Mouse (Mus musculus): Measurements from ENCODE around the gene Wdr74. TPM values are rescaled to one million over a fixed set of nuclear protein-coding genes. Genes with fewer than 3 reads are reported as not detected.

Gene Wdr74
- polyA plus RNA-seq, 1 experiment from 2014 or later = 73.3 TPM

DNA sequence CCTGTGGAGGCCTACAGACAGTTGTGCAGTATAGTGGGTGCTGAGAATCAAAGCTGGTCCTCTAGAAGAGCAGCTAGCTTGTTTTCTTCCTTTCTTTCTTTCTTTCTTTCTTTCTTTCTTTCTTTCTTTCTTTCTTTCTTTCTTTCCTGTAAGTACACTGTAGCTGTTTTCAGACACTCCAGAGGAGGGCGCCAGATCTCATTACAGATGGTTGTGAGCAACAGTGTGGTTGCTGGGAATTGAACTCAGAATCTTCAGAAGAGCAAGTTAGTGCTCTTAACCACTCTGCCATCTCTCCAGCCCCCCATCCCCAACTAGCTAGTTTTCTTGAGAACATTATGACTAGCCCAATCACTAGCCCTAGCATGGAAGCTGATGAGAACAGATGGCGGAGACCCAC, 25.1 kb downstream of the Wdr74 start:
- 80% methylated on average over 2 of the region's 2 CpGs for WGBS
- Histone ChIP-seq H3K9ac (no peak overlapping the region), H3K9me3 (replicated peaks) (no peaks in the 10 kb centered on the region; the same call in 1 of the 2 replicates), H3K27ac (no peak overlapping the region), H3K36me3 (peaks cover 36% of the 10 kb centered on the region), H3K4me1 (peaks cover 23% of the 10 kb centered on the region), H3K4me2 (replicated peaks) (no peak overlapping the region), H3K4me3 (no peak overlapping the region), H3K27me3 (no peaks in the 10 kb centered on the region)
- ATAC-seq (ENCODE audit: low FRiP score) = no peak

DNA sequence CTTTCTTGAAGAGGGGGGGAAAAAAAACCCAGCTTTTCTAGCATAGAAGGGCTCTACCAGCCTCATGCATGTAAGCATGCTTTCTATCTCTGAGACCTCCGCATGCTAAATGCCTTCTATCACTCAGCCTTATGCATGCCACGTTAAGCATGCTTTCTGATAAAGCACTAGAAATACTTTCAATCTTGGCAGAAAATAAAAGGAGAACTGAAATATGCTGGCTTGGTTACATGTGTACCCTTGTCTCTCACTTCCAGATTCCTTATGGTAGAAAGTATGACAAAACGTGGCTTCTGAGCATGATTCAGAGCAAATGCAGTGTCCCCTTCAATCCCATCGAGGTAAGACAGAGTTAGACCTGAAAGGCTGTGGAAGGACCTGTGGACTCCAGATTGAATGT, 27.6 kb downstream of the Wdr74 start:
- Histone ChIP-seq H3K4me1 (peaks cover 8% of the 10 kb centered on the region), H3K27me3 (no peaks in the 10 kb centered on the region), H3K27ac (no peak overlapping the region), H3K4me2 (replicated peaks) (no peak overlapping the region), H3K36me3 (peaks cover 61% of the 10 kb centered on the region), H3K9ac (no peak overlapping the region), H3K4me3 (no peak overlapping the region), H3K9me3 (replicated peaks) (no peaks in the 10 kb centered on the region; the same call in 1 of the 2 replicates)
- no peak for ATAC-seq (ENCODE audit: low FRiP score)
- WGBS = 90% methylated on average over 4 of the region's 4 CpGs

DNA sequence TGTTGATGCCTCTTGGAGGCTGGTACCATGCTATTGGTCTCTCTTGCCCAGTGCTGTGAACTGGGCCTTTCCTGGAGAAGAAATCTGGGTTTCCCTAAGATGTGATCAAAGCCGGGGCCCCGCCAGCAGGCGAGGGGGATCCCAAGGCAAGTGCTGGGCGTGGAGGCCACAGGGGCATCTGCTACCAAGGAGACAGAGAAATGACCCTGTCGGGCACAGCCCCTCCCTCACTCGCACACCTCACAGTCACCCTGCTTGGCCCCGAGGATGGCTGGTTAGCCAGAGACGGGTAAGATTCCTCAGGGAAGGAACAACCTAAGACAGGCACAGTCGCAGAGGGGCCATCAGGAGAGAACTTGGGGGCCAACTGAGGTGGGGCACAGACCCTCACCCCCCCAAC, 29.9 kb downstream of the Wdr74 start:
- no peak overlapping the region for H3K9ac ChIP-seq
- peaks cover 83% of the 10 kb centered on the region for H3K36me3 ChIP-seq
- no peak overlapping the region for H3K27ac ChIP-seq
- peaks cover 4% of the 10 kb centered on the region; the same call in 1 of the 2 replicates for H3K4me1 ChIP-seq
- H3K27me3 ChIP-seq = no peaks in the 10 kb centered on the region
- H3K9me3 ChIP-seq (replicated peaks) = no peaks in the 10 kb centered on the region; the same call in 1 of the 2 replicates
- WGBS = 94% methylated on average over 9 of the region's 9 CpGs
- H3K4me2 ChIP-seq (replicated peaks) = no peak overlapping the region
- H3K4me3 ChIP-seq = no peak overlapping the region
- no peak for ATAC-seq (ENCODE audit: low FRiP score)

DNA sequence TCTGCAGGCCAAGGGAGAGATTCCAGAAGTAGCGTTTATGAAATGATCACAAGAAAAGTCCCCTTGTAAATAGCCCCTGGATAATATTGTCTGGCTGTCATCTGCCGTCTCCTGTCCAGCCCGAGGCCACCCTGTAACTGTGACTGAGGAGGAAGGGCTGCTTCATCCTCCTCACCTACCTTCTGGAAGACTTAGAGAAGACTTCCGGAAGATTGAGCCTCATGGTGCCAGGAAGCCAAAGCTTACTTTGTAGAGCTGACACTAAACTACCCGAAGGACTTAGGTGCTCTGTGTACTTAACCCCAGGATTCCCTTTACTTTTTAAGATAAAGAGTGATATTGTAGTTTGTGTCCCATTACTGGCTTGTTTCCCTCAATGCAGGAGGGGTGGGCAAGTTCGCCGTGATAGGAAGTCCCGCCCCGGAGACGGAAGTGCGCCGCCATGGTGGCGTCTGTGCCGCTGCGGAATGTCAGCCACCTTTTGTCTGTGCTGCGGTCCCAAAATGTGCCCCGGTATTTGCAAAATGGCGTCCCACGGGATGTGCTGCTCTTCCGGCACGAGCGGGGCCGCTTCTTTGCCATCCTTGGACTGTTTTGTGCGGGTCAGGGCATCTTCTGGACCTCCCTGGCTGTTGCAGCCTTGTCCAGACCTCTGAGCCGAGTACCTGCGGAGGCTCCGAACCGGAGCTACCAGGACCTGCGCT, 35.1 kb downstream of the Wdr74 start, which contains the start of gene Tmem223:
Gene Tmem223, plus strand, starts transcription at position 430 of the 704 bp plus-strand sequence.
- Histone ChIP-seq H3K36me3 (peaks cover 56% of the 10 kb centered on the region), H3K9me3 (replicated peaks) (no peaks in the 10 kb centered on the region), H3K4me3 (peak within 1 kb of the TSS; percentile 83), H3K27ac (peak within 1 kb of the TSS; percentile 93), H3K4me1 (peaks cover 31% of the 10 kb centered on the region), H3K27me3 (no peaks in the 10 kb centered on the region), H3K4me2 (replicated peaks) (peak within 1 kb of the TSS; percentile 70), H3K9ac (peak within 1 kb of the TSS; percentile 97)
- peak; percentile 46; the same call in 1 of the 2 replicates for ATAC-seq (ENCODE audit: low FRiP score)
- WGBS = 22% methylated on average over 29 of the region's 29 CpGs

DNA sequence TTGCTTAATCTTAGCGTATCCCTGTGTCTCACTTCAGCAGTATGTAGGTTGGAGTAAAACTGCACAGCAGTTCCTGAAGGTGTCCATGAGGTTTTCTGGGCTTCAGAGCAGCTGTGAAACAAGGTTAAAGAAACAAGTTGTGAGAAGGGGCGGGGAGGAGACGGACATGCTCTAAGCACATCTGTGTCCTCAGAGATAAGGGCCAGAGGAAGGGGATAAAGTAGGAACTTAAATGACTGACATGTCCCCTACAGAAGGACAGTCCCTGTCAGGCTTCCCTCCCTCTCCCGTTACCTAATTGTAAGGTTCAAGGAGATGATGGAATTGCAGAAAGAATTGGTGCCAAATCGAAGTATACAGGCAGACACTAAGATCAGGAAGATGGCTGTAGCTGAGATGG, 37.4 kb downstream of the Wdr74 start:
- peak overlapping the region; percentile 98 for H3K4me2 ChIP-seq (replicated peaks)

DNA sequence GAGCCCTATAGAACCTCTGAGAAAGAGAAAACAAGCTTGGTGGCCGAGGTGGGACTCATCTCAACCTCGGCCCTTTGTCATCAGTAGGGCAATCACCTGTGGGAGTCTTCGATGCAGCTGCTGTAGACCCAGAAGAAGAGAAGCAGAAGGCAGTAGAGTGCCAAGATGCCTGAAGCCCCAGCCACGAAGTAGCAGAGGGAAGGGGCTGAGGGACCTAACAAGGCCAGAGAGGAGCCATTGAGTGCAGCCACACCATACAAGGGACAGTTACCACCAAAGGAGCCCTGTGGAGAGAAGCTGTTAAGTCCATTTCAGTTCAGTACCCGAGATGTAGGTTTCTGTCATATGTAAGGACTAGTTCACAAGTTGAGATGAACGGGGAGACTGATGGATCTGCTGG, 37.8 kb downstream of the Wdr74 start:
- WGBS = 66% methylated on average over 6 of the region's 6 CpGs
- H3K4me1 ChIP-seq = peaks cover 32% of the 10 kb centered on the region
- ATAC-seq (ENCODE audit: low FRiP score) = no peak
- peak overlapping the region; percentile 98 for H3K4me2 ChIP-seq (replicated peaks)
- H3K9me3 ChIP-seq (replicated peaks) = no peaks in the 10 kb centered on the region
- H3K36me3 ChIP-seq = peaks cover 34% of the 10 kb centered on the region
- H3K4me3 ChIP-seq = peak overlapping the region; percentile 75
- no peaks in the 10 kb centered on the region for H3K27me3 ChIP-seq
- H3K9ac ChIP-seq = peak overlapping the region; percentile 94
- peak overlapping the region; percentile 99; the same call in 1 of the 2 replicates for H3K27ac ChIP-seq

More for the DNA sequence above, 37.4 kb downstream of the Wdr74 start:
- Histone ChIP-seq H3K27me3 (no peaks in the 10 kb centered on the region), H3K9ac (no peak overlapping the region), H3K4me1 (peaks cover 32% of the 10 kb centered on the region), H3K27ac (0 out of 2 replicates have a peak overlapping the region, but pooled peaks have one; percentile 99), H3K9me3 (replicated peaks) (no peaks in the 10 kb centered on the region), H3K4me3 (peak overlapping the region; percentile 75), H3K36me3 (peaks cover 36% of the 10 kb centered on the region)
- no peak for ATAC-seq (ENCODE audit: low FRiP score)
- WGBS = 82% methylated on average over 5 of the region's 5 CpGs

DNA sequence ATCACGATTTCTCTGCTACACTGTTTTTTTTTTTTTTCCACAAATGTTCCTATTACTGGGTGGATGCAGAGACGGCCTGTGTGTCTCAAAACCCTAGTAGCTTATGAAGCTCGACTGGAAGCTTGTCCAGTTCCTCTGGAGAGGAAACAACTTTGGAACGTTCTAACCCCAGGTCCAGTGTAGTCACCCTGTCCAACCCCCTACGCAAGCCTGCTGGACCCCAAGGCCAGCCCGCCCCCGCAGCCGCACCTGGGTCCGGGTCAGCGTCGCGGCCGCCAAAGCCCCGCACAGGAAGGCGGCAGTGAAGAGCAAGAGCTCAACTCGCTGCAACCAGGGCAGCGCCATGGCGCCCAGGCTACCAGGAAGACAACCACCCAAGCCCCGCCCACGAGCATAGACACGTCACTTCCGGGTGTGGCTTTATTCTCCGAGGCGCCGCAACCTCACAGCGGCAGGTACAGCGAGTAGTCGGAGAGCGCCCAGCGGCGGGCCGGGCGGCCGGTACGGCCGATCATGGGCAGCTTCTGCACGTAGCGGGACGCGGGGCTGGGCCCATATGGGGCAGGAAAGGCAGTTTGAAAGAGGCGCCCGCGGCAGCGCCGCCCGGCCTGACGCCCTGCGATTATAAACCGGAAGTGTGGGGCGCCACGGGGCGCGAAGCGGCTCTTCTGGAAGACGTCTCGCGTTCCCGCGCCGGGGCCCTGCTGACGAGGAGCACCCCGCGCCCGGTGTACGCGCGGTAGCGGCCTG, 38.6 kb downstream of the Wdr74 start, which contains the start of gene Tmem179b:
Gene Tmem179b, minus strand, starts transcription at position 382 of the 750 bp plus-strand sequence.
- Histone ChIP-seq H3K36me3 (peaks cover 29% of the 10 kb centered on the region), H3K9me3 (replicated peaks) (no peaks in the 10 kb centered on the region), H3K27ac (peak within 1 kb of the TSS; percentile 99), H3K4me1 (peaks cover 32% of the 10 kb centered on the region), H3K4me3 (peak within 1 kb of the TSS; percentile 75), H3K9ac (peak within 1 kb of the TSS; percentile 94), H3K4me2 (replicated peaks) (peak within 1 kb of the TSS; percentile 98), H3K27me3 (no peaks in the 10 kb centered on the region)
- peak; percentile 94 for ATAC-seq (ENCODE audit: low FRiP score)
- under 1% methylated on average over 68 of the region's 68 CpGs for WGBS

DNA sequence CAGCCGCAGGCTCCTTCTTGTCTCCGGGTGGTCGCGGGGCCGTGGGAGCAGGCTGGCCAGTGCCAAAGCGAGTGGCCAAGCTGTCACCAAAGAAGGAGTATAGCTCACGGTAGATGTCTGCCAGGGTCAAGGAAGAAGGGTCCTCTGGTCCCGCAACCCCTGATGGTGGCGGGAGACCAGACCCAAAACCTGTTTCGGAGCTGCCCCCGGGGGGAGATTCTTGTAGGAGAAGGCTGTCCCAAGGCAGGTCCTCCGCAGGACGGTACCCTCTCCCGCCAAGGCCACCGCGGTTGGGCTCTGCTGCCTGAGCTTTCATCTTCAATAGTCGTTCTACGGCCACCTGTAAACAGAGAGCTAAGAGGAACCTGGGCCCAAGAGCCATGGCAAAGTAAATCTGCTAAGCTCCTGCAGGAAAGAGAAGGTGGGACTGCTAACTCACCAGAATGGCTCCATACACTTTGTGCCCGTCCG, 39.4 kb downstream of the Wdr74 start:
- H3K4me1 ChIP-seq = peaks cover 32% of the 10 kb centered on the region
- peak overlapping the region; percentile 99 for H3K27ac ChIP-seq
- peak overlapping the region; percentile 94 for H3K9ac ChIP-seq
- peak overlapping the region; percentile 75 for H3K4me3 ChIP-seq
- no peaks in the 10 kb centered on the region for H3K9me3 ChIP-seq (replicated peaks)
- H3K36me3 ChIP-seq = peaks cover 29% of the 10 kb centered on the region
- H3K4me2 ChIP-seq (replicated peaks) = peak overlapping the region; percentile 98
- H3K27me3 ChIP-seq = no peaks in the 10 kb centered on the region
- 7% methylated on average over 19 of the region's 20 CpGs for WGBS
- peak; percentile 43 for ATAC-seq (ENCODE audit: low FRiP score)

DNA sequence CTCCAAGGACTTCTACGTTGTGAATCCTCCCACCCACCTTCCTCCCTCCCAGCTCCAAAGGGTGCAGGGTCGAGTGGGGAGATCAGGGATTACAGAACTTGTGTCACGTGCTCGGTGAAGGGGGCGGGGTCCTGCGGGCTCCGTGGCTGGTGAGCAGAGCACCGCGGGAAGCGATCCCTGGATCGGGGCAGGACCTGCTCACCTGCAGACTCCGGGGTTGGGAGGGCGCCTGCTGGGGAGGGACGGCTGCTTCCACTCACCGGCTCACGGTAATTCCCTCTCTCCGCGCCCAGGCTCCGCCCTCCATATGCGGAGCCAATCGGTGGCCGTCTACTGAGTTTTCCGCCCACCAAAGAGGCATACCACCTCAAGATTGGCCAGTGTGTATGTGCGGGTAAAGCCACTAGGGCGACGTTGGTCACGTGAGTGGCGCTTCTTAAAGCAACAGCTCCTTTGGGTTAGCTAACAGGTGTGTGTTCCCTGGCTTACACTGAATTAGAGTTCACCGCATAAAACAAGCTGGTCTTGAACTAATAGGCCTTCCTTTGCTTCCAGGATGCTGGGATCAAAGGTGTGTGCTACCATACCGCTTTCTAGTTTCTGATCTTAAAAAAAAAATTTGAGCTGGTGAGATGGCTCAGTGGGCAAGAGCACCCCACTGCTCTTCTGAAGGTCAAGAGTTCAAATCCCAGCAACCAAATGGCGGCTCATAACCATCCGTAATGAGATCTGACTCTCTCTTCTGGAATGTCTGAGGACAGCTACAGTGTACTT, 50.6 kb downstream of the Wdr74 start, which contains the start of gene Taf6l:
Gene Taf6l, minus strand, starts transcription at position 410 of the 774 bp plus-strand sequence.
- peak within 1 kb of the TSS; percentile 67 for H3K4me2 ChIP-seq (replicated peaks)
- no peaks in the 10 kb centered on the region for H3K9me3 ChIP-seq (replicated peaks)
- peak; percentile 99 for ATAC-seq (ENCODE audit: low FRiP score)
- H3K9ac ChIP-seq = peak within 1 kb of the TSS; percentile 67
- H3K36me3 ChIP-seq = peaks cover 27% of the 10 kb centered on the region
- H3K4me1 ChIP-seq = peaks cover 15% of the 10 kb centered on the region
- no peaks in the 10 kb centered on the region for H3K27me3 ChIP-seq
- H3K4me3 ChIP-seq = peak within 1 kb of the TSS; percentile 75
- H3K27ac ChIP-seq = peak within 1 kb of the TSS; percentile 76
- WGBS = under 1% methylated on average over 32 of the region's 32 CpGs

DNA sequence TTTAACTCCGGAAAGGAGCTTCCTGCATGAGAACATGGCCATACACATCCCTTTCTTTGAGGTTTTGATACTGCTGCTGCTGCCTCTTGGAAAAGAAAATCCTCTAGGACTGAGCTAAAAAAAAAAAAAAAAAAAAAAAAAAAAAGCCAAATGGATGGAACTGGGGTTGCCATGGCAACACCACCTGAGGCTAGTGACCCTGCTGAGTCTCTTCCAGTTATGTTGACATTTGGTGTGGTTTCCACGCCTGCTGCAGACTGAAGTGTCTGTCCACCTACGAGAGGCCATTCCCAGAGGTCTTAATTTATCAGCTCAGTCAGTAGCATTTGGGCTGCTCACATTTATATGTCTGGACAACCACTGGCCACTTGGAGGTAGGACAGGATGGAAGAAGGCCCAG, 52.9 kb downstream of the Wdr74 start:
- Histone ChIP-seq H3K36me3 (peaks cover 23% of the 10 kb centered on the region), H3K9me3 (replicated peaks) (no peaks in the 10 kb centered on the region), H3K9ac (0 out of 2 replicates have a peak overlapping the region, but pooled peaks have one; percentile 19), H3K4me1 (peaks cover 15% of the 10 kb centered on the region), H3K27me3 (no peaks in the 10 kb centered on the region), H3K27ac (peak overlapping the region; percentile 24), H3K4me2 (replicated peaks) (no peak overlapping the region), H3K4me3 (no peak overlapping the region)
- ATAC-seq (ENCODE audit: low FRiP score) = no peak
- 23% methylated on average over 3 of the region's 3 CpGs for WGBS

DNA sequence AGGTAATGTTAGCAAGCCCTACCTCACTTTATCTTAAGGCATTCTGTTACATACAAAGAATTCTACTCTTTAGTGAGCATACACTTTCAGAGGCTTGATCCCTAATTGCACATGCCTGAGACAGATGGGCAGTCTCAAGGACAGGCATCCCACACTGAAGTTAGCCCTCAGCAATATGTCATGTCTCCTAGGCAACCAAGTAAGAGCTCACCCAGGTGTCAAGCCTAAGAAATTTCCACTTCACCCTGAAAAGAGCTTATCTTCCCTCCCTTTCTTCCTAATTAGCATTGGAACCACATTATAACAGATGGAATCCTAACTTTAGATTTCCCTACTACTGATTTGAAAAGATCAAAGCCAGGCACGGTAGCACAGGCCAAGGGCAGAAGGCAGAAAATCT, 53.5 kb downstream of the Wdr74 start:
- no peak overlapping the region for H3K4me3 ChIP-seq
- H3K9me3 ChIP-seq (replicated peaks) = no peaks in the 10 kb centered on the region
- WGBS = 62% methylated on average over 1 of the region's 1 CpGs
- H3K9ac ChIP-seq = no peak overlapping the region
- ATAC-seq (ENCODE audit: low FRiP score) = no peak
- peak overlapping the region; percentile 24 for H3K27ac ChIP-seq
- no peaks in the 10 kb centered on the region for H3K27me3 ChIP-seq
- peaks cover 15% of the 10 kb centered on the region for H3K4me1 ChIP-seq
- H3K4me2 ChIP-seq (replicated peaks) = no peak overlapping the region
- peaks cover 25% of the 10 kb centered on the region for H3K36me3 ChIP-seq

All from hindbrain, embryonic 12.5 days (tissue).